Mouse (Mus musculus) MEL-GATA-1-ER (cell line): ENCODE measurements at regions not wholly inside any gene's neighbourhood (a gene's known extent, or its start where the extent isn't known, plus 50 kb on each side); places are given as distances from the start of the nearest gene placed in this dataset.

ENCODE experiments used
- DNase-seq: peaks from one replicate; pipeline ENCODE4 v3.0.0-alpha.2; 2012; ENCODE audit warnings: low read depth; ENCODE audit errors: extremely low read depth

DNA sequence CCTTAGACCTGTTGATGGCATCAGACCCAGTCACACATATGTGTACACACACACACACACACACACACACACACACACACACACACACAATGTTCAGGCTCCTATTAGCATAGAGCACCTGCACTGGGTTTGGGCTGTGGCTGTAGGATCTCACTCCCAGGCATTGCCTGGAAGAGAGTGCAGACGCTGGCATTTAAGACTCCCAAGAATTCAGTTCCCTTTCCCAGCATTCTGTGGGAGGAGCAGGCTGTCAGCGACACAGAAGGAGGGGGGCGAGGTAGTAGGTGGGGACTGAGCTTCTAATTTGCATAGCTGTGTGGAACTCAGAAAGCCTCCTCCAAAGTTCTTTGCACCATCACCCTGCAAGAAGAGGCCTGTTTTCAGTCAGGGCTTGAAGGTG lies 374.2 kb upstream of the Fam49b start:
- DNase-seq, result no peak

DNA sequence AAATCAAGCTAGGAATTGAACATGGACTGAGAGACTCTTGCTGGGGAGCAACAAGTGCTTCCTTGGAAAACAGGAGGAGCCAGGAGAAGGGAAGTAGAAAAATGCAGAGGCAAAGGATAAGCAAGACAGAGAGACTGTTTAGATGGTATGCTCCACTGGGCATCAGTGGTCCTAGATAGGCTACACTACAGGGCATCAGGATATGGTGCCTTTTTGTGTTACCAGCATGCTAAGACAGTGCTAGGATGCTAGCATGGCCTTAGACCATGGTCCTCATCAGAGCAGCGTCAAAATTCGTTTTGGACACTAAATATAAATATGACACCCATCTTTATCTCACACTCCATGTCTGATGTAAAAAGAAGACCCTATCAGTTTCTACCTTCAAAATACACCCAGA lies 374.6 kb upstream of the Fam49b start:
- DNase-seq, result no peak

DNA sequence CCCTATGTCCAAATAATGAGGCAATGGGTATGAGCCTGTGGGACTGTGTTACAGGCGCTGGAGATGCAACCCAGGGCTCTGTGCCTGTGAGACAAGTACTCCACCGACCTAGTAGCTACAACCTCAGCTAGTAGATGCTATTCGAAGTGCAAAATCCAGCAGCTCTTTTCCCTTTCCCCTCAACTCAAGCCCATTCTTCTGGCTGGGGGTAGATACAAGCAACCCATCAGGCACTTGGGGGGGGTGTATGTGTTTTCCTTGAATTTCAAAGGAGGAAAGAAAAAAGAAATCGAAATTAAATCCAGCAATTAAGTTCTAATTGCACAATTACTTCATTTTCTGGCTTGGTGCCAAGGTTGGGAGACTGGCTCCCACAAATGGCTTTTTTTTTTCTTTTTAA lies 372.4 kb upstream of the Gm21798 start:
- no peak for DNase-seq

DNA sequence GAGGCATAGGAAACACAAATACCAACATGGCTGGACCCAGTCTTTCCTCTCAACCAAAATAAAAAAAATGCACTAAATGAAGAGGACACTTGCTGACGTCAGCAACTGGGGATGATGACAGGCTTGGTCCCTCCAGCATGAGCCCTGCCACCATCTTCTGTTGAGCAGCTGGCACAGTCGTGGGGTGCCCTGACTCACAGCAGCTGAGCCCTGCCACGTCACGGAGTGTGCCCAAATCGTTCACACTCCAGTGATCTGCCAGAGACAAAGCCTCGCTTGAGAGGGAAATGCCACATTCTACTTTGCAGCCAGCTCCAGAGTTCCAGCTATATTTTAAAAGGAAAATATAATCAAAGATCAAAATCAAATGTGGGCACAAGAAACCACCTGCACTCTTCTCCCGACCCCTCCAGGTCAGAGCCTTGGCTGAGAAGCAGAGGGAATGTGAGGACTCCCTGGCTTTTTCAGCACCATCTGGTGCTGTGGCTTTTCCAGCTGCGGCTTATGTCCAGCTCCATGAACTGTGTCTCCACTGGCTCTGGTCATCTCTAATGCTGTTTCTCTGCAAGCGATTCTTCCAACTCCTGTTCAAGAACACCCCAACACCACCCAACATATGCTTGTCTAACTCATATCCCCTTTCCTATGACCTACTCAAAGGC lies 371.0 kb upstream of the Gm21798 start:
- no peak for DNase-seq

DNA sequence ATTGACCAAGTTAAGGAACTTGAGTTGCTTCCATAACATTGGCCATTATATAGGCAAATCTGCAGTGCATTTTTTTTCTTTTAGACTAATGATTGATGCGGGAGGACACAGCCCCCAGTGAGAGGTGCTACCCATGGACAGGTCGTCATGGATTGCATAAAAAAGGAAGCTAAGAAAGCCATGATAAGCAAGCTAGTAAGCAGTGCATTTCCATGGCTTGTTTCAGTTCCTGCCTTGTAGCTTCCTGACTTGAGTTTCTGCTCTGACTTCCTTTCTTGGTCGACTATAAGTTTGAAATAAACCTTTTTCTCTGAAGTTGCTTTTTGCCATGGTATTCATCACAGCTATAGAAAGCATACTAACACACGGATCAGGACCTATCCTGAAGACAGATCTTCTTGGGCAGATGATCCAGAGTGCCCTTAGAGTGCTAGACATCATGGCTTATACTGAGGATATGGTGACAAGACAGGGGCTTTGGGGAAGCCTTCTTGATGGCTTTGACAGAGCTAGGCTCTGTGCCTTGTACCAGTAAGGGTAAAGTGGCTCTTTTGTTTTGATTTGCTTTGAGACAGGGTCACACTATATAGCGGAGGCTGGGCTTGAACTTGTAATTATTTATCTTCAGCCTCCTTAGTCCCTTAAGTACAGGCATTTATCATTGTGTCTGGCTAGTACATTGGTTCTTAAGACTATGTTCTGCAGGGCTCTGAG lies 370.1 kb upstream of the Gm21798 start:
- no peak for DNase-seq

DNA sequence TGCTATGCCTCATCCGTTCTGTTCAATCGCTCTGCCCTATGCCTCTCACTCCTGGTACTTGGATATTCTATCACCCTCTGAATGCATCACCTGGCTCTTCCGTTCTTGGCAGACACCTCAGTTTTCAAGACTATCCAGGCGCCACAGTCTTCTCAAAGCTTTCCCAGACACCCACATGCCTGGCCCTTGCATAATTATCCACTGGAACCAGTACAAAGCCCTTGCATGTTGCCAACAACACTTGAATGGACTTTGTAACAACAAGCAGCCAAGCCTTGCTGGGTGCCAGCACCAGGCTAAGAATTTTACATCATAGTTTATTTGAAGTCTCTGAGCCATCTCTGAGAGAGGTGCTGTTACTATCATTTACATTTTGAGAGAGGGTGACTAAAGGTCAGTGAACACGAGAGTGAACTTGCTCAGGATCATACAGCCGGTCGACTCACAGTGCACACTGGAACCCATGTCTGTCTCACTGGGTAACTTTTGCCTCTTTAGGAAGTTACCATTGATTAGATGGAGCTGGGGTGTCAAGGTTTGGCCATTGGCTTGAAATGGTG lies 368.8 kb upstream of the Gm21798 start:
- no peak for DNase-seq

DNA sequence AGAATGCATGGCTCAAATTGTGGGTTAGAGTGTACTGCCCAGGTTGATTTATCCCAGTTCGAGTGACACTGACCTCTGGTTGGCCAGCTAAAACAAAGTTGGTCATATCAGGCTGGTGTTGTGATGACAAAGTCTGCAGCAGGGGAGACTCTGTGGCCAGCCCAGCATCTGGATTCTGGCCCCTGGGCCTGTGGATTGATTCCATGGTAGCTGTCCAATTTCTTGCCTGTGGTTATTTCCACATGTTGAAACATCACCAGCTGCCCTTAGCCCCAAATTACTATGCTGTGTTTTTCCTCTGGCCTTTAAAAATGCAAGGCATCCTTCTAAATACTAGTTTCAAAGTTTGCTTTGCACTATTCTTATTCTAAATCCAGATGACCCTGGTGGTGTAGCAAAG lies 346.8 kb upstream of the Gm21798 start:
- no peak for DNase-seq

DNA sequence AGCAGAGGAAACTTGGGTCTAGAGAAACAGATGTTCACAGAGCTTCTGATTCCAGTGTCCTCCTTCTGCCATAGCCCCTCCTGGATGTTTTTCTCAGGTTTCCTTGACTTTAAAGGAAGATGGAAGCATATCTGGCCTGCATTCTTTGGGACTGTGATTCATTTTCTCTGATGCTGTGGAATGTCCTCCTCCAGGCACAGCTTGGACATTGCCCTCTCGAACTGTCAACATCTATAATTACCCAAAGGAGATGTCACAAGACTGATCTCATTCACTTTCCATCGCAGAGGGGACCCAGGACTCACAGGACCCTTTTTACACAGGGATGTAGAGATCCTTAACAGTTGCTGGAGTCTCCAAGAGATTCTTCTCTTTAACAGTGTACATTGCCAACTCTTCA lies 345.9 kb upstream of the Gm21798 start:
- no peak for DNase-seq

DNA sequence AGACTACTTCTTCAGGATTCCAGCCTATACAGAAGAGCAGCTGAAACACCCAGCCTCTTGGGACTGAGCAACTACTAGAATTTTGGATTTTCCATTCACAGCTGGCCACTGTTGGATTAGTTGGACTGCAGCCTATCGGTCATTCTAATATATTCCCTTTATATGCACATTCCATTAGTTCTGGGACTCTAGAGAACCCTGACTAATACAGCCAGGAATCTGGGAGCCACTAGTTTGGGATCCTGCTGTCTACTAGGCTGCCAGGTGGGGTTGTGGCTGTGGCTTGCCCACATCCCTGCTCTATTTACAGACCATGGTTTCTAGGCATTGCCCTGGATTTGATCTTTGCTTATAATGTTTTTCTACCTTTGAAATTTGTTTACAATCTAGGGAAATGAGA lies 343.3 kb upstream of the Gm21798 start:
- DNase-seq, result no peak

DNA sequence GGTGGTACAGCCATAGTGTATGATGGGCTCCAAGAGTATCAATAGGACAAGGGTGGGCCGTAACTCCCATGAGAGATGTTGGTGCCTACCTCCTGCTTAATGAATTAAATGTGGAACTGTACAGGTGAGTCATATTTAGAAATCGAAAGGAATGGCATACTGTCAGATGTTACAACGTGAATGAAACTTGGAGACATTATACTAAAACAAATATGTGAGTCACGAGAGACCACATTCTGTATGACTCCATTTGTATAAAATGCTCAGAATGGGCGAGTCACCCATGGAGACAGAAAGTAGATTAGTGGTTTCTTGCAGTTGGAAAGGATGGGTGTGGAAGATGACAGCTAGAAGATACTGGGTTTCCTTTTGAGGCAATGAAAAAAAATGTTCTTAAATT lies 340.4 kb upstream of the Gm21798 start:
- no peak for DNase-seq

DNA sequence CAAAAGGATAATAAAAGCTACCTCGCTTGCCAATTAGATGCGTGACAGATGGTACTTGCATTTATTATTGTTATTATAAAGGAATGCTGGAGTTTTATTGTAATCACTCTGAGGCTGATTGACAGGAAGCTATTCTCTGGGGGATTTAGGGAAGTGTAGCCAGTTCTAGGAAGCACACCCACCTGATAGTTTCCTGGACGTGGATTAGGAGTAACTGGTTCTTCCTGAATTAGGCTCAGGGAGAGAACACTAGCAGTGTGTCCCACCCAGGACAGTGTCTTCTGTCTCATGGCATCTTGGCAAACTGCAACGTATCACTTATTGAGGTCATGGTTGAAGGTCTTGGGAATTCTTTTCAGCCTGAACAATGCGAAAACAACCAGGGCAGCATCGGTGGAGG lies 336.9 kb upstream of the Gm21798 start:
- no peak for DNase-seq

DNA sequence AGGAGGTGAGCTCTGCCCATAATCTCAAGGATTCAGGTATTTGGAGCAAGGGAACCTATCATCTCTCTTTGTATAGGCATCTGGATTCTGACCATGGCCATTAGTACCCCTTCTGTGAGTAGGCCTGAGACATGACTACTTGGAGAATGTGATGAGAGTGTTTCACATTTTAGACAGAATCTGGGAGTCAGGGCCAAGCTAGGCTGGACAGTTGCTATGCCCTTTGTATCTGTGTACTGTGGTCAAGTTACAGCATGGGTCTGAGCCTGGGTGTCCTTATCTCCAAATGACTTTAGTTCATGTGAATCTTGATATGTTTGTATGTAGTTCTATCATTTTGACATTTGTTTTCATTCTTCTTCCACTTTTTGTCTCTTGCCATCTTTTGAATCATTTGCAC lies 336.3 kb upstream of the Gm21798 start:
- DNase-seq, result no peak

DNA sequence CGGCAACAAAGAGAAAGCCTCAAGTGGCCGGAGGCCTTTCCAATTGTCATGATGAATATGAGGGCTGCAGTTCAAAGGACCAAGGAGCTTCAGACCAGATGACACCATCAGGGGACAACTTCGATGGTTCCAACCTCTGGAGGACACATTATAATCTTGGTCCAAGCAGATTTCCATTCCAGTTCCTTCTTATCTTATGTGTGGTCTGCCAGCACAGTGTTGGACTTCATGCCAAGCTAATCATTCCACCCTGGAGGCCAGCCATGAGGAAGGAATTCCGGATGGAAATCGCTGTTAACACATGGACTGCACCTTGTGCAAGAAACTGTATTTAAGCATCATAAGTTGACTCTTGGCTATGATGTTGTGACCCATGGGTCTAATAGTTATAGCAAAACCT lies 334.5 kb upstream of the Gm21798 start:
- DNase-seq, result no peak

DNA sequence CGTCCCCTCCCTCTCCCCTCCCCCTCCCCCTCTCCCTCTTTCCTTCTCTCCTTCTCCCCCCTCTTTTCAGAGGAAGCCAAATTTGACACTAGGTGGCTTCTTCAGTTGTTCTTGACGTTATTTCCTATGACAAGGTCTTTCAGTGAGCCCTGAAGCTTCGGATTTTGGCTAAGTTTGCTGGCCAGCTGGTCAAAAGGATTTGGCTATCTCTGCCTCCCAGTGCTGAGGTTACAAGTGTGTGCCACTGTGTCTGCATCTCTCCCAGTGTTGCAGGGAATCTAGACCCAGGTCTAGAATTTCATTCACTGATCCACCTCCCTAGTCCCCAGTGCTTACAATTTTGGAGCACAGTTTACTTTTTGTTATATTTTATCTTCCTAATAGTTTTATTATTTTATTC lies 329.7 kb upstream of the Gm21798 start:
- DNase-seq, result no peak

DNA sequence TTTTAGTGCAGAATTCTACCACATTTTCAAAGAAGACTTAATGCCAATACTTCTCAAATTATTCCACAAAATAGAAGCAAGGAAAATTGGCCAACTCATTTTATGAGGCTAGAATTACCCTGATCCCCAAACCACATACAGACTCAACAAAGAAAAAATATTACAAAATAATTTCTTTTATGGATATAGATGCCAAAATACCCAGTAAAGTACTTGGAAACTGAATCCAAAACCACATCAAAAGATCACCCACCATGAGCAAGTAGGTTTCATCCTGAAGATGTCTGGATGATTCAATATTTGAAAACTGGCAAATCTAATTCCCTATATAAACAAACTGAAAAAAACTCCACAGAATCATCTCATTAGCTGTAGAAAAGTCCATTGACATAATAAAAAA lies 316.7 kb upstream of the Gm21798 start:
- DNase-seq, result no peak

DNA sequence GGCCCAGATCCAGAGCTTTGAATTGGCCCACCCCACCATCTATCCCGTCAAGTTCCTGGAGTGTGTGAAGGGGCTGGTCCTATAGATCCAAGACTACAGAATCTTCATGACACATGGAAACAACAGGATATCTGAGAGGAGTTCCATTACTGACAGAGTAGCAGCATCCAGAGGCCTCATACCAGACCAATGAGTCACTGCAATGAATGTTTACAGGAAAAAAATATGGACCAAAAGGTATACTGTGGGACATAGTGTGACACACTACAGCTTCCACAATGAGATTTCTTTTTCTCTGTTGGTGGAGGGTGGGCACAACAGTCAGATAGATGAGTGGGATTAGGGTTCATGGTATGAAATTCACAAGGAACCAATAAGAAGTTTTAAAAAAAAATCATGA lies 316.0 kb upstream of the Gm21798 start:
- DNase-seq, result no peak

DNA sequence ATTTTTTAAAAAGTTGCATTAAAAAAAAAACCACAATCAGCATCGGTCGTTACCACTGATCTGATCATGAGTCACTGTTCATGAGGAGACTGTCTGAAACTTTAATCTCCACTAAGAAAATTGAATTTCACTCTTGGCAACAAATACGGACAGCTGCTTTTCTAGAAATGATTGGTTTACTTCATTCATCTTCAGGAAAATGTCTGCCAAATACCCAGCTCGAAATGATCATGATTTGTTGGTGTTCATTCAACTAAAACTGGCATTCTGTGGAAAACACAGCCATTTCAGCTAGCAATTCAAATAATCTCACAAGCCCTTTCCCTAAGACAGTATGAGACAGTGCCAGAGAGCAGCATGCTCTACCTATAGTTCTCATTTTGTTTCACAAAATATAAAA lies 312.7 kb upstream of the Gm21798 start:
- DNase-seq, result no peak

DNA sequence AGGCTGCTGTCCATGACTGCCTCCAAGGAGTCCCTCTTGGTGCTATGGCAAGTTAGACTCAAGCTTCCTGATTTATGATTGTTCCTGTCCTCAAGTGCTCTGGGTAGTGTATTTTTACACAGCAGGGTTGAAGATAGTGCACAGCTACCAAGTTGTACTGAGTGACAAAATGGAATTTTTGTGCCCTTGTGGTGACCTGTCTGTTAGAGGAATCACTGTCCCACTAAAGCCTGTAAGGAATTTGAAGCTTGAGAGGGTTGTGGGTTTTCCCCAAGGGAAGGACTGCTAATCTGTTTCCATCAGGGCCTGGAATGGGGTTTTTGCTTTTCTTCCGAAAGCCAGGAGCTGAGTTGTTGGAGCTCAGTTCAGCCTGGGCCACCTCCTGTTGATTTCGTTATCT lies 306.8 kb upstream of the Gm21798 start:
- no peak for DNase-seq

DNA sequence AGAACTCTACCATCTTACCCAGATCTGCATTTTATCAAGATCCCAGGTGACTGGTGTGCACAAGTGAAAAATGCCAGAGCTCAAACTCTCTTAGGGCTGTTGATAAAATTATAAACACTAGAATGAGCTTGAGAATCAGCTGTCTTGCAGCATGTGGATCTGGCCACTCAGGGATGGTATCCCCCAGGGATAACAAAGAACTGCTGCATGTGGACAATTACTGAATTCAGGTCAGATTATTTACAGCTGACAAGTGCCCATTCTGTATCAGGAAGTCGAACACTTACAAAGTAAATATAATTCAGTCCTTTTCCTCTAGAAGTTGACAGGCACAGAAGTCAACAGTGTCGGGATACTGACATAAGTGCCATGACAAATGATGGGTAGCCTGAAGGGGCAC lies 306.3 kb upstream of the Gm21798 start:
- no peak for DNase-seq

DNA sequence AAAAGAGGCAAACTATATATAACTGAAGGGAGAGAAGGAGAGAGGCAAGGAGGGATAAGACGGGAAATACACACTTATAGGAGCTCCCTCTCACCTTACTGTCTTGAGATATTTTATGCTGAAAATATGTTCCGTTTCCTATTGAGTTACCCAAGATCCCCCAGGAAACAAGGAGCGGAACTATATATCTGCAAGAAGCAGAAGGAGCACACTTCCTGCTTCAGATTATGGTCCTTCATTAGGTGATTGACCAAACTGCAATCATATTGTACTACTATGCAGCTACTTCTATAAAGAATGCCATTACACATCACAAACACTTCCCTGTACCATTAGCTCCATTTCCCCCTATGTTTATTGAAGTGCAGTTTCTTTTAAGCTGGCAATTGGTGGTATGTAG lies 304.9 kb upstream of the Gm21798 start:
- DNase-seq, result no peak

DNA sequence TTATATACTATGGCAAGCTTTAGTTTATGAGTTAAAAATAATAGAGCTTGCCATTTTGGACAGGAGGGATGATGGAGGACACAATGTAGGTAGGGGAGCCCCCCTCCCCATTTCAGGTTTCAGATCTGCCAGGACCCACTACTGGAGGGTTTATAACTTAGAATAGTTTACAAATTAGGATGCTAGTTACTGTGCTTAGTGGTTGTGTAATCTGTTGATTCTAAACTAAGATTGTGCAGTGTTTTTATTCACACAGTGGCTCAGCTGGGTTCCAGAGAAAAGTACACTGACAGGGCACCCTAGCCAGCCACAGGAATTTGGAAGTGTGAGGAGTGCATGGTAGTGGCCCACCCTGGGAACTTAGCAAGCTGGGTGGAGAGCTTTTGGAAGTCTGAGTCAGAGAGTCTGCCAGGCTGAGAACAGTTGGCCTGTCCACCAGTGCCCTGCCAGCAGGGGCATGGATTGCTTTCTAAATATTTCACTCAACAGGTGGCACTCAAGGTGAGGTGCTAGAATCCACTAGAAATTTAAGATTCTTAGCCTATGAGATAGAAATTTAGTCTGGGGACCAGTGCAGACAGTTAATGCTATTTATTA lies 303.9 kb upstream of the Gm21798 start:
- DNase-seq, result no peak

DNA sequence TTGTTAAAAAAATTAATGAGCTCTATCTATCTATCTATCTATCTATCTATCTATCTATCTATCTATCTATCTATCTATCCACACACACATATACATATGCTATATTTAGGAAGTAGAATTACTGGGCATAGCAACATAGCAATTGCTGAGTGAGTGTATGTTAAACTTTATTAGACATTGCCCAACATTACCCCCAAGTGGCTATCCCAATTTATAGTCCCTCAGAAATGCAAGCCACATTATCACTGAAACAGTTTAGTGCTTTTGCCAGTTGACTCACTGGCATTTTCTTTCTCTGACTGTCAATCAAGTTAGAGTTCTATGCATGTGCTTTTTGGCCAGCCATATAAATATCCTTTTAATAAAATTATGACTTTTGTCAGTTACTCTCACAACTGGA lies 302.3 kb upstream of the Gm21798 start:
- no peak for DNase-seq

DNA sequence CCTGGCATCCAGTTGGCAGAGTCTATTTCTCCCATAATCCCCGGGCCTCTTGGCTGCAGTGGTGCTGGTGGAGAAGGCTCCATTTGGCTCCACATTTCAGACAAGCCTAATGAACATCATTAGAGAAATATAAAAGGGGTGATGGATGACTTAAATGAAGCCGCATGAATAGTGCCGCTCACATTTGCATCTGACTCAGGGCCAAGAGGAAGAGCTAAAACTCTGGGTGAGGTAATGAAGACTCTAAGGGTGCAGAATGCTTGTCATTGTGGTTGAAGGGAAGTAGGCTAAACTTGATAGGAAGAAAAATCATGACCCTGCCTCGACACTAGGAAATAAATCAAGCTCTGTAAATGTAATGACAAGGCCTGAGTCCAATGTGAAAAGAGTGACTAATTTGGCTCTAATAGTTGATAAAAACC lies 298.3 kb upstream of the Gm21798 start:
- DNase-seq, result no peak
